Mouse (Mus musculus): ENCODE measurements at regions not wholly inside any gene's neighbourhood (a gene's known extent, or its start where the extent isn't known, plus 50 kb on each side); places are given as distances from the start of the nearest gene placed in this dataset.

DNA sequence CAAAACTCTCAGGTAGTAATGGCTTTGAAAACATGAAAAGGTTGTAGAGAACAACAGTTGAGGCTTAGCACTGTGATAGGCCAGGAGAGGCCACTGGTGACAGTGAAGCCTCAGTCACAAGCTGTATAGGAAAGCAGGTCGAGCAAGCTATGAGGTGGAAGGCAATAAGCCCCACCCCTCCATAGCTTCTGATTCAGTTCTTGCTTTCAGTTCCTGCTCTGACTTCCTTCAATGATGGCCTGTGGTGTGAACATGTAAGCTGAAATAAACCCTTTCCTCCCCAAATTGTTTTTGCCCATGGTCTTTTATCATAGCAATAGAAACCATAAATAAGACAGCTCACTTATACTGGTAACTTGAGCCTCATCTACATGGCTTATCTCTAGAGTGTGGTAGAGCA is 98.0 kb upstream of the Smarca2 start:
- TF ChIP-seq CTCF (IDR thresholded peaks at IDR 0.05; ENCODE audit: low read depth) (no peak), EP300 (IDR thresholded peaks at IDR 0.05; ENCODE audit: low read depth) (no peak)

Measured in heart, postnatal 0 days (tissue).